Mouse (Mus musculus): ENCODE data around the gene Trp53bp2. TPM values are rescaled to one million over a fixed set of nuclear protein-coding genes. Genes with fewer than 3 reads are reported as not detected.

The Trp53bp2 gene
- polyA plus RNA-seq, 1 experiment from 2014 or later: 20.6 TPM

- no peak for ATAC-seq (ENCODE audit: insufficient number of reproducible peaks, low FRiP score, low TSS enrichment, low read depth)
- H3K9me3 ChIP-seq: no peaks in the 10 kb centered on the region
- H3K27me3 ChIP-seq: no peaks in the 10 kb centered on the region
- H3K27ac ChIP-seq: no peak overlapping the region
- H3K36me3 ChIP-seq: peaks cover 61% of the 10 kb centered on the region
- 0 out of 2 replicates have a peak, but pooled peaks cover 3% of the 10 kb centered on the region for H3K4me1 ChIP-seq
- 64% methylated on average over 5 of the region's 5 CpGs for whole genome bisulfite sequencing
- no peak overlapping the region for H3K4me3 ChIP-seq
- no peak overlapping the region for H3K9ac ChIP-seq
- no peak overlapping the region for H3K4me2 ChIP-seq
These were observed 30.7 kb downstream of the Trp53bp2 start for GRCm38 (mm10) chr1:182439546-182440222.

GRCm38 (mm10) chr1:182441791-182442473 is 33.0 kb downstream of the Trp53bp2 start:
- Histone ChIP-seq H3K27me3 (no peaks in the 10 kb centered on the region), H3K4me1 (0 out of 2 replicates have a peak, but pooled peaks cover 3% of the 10 kb centered on the region), H3K4me3 (no peak overlapping the region), H3K27ac (no peak overlapping the region), H3K36me3 (peaks cover 75% of the 10 kb centered on the region), H3K9ac (no peak overlapping the region), H3K9me3 (no peaks in the 10 kb centered on the region), H3K4me2 (no peak overlapping the region)
- WGBS: 86% methylated on average over 18 of the region's 18 CpGs
- ATAC-seq (ENCODE audit: insufficient number of reproducible peaks, low FRiP score, low TSS enrichment, low read depth): no peak

- Histone ChIP-seq H3K36me3 (peaks cover 78% of the 10 kb centered on the region), H3K27ac (no peak overlapping the region), H3K4me3 (no peak overlapping the region), H3K9ac (no peak overlapping the region), H3K27me3 (no peaks in the 10 kb centered on the region), H3K4me2 (no peak overlapping the region), H3K9me3 (no peaks in the 10 kb centered on the region), H3K4me1 (0 out of 2 replicates have a peak, but pooled peaks cover 3% of the 10 kb centered on the region)
- WGBS: 81% methylated on average over 2 of the region's 2 CpGs
- no peak for ATAC-seq (ENCODE audit: insufficient number of reproducible peaks, low FRiP score, low TSS enrichment, low read depth)
These were observed 35.1 kb downstream of the Trp53bp2 start for GRCm38 (mm10) chr1:182444116-182444515.

- Histone ChIP-seq H3K4me2 (no peak overlapping the region), H3K9me3 (no peaks in the 10 kb centered on the region), H3K27ac (no peak overlapping the region), H3K36me3 (peaks cover 62% of the 10 kb centered on the region), H3K4me1 (no peaks in the 10 kb centered on the region), H3K27me3 (no peaks in the 10 kb centered on the region), H3K9ac (no peak overlapping the region), H3K4me3 (no peak overlapping the region)
- ATAC-seq (ENCODE audit: insufficient number of reproducible peaks, low FRiP score, low TSS enrichment, low read depth): no peak
- 95% methylated on average over 14 of the region's 14 CpGs for WGBS
These were observed 39.5 kb downstream of the Trp53bp2 start for GRCm38 (mm10) chr1:182448276-182449035.

- H3K4me3 ChIP-seq: no peak overlapping the region
- 78% methylated on average over 4 of the region's 4 CpGs for WGBS
- peaks cover 48% of the 10 kb centered on the region for H3K36me3 ChIP-seq
- ATAC-seq (ENCODE audit: insufficient number of reproducible peaks, low FRiP score, low TSS enrichment, low read depth): no peak
- no peak overlapping the region for H3K9ac ChIP-seq
- H3K4me2 ChIP-seq: no peak overlapping the region
- H3K27me3 ChIP-seq: no peaks in the 10 kb centered on the region
- no peaks in the 10 kb centered on the region for H3K9me3 ChIP-seq
- no peak overlapping the region for H3K27ac ChIP-seq
- H3K4me1 ChIP-seq: no peaks in the 10 kb centered on the region
These were observed 43.5 kb downstream of the Trp53bp2 start for GRCm38 (mm10) chr1:182452473-182452872.

GRCm38 (mm10) chr1:182455080-182455479 is 46.1 kb downstream of the Trp53bp2 start:
- no peak overlapping the region for H3K27ac ChIP-seq
- no peak overlapping the region for H3K4me2 ChIP-seq
- no peak for ATAC-seq (ENCODE audit: insufficient number of reproducible peaks, low FRiP score, low TSS enrichment, low read depth)
- H3K36me3 ChIP-seq: peaks cover 45% of the 10 kb centered on the region
- no peak overlapping the region for H3K4me3 ChIP-seq
- no peak overlapping the region for H3K9ac ChIP-seq
- 75% methylated on average over 2 of the region's 2 CpGs for WGBS
- no peaks in the 10 kb centered on the region for H3K9me3 ChIP-seq
- H3K27me3 ChIP-seq: no peaks in the 10 kb centered on the region
- H3K4me1 ChIP-seq: no peaks in the 10 kb centered on the region

GRCm38 (mm10) chr1:182458556-182458955 is 49.6 kb downstream of the Trp53bp2 start:
- no peak overlapping the region for H3K27ac ChIP-seq
- no peaks in the 10 kb centered on the region for H3K4me1 ChIP-seq
- H3K4me2 ChIP-seq: no peak overlapping the region
- WGBS: 76% methylated on average over 19 of the region's 19 CpGs
- no peak for ATAC-seq (ENCODE audit: insufficient number of reproducible peaks, low FRiP score, low TSS enrichment, low read depth)
- H3K9ac ChIP-seq: no peak overlapping the region
- H3K27me3 ChIP-seq: no peaks in the 10 kb centered on the region
- H3K4me3 ChIP-seq: no peak overlapping the region
- H3K9me3 ChIP-seq: no peaks in the 10 kb centered on the region
- H3K36me3 ChIP-seq: peaks cover 54% of the 10 kb centered on the region

GRCm38 (mm10) chr1:182459436-182459835 is 50.5 kb downstream of the Trp53bp2 start:
- ATAC-seq (ENCODE audit: insufficient number of reproducible peaks, low FRiP score, low TSS enrichment, low read depth): no peak
- Histone ChIP-seq H3K4me3 (no peak overlapping the region), H3K4me1 (no peaks in the 10 kb centered on the region), H3K27me3 (no peaks in the 10 kb centered on the region), H3K4me2 (no peak overlapping the region), H3K9ac (no peak overlapping the region), H3K9me3 (no peaks in the 10 kb centered on the region), H3K36me3 (peaks cover 48% of the 10 kb centered on the region), H3K27ac (no peak overlapping the region)
- WGBS: 90% methylated on average over 8 of the region's 8 CpGs

- no peaks in the 10 kb centered on the region for H3K9me3 ChIP-seq
- H3K27ac ChIP-seq: no peak overlapping the region
- WGBS: 80% methylated on average over 13 of the region's 13 CpGs
- no peak for ATAC-seq (ENCODE audit: insufficient number of reproducible peaks, low FRiP score, low TSS enrichment, low read depth)
- no peak overlapping the region for H3K4me2 ChIP-seq
- no peak overlapping the region for H3K4me3 ChIP-seq
- peaks cover 42% of the 10 kb centered on the region for H3K36me3 ChIP-seq
- H3K4me1 ChIP-seq: no peaks in the 10 kb centered on the region
- no peaks in the 10 kb centered on the region for H3K27me3 ChIP-seq
- no peak overlapping the region for H3K9ac ChIP-seq
These were observed 51.6 kb downstream of the Trp53bp2 start for GRCm38 (mm10) chr1:182460291-182461244.

GRCm38 (mm10) chr1:182461261-182461660 is 52.3 kb downstream of the Trp53bp2 start:
- no peak for ATAC-seq (ENCODE audit: insufficient number of reproducible peaks, low FRiP score, low TSS enrichment, low read depth)
- Histone ChIP-seq H3K9ac (no peak overlapping the region), H3K9me3 (no peaks in the 10 kb centered on the region), H3K4me1 (no peaks in the 10 kb centered on the region), H3K27ac (no peak overlapping the region), H3K36me3 (peaks cover 38% of the 10 kb centered on the region), H3K4me3 (no peak overlapping the region), H3K4me2 (no peak overlapping the region), H3K27me3 (no peaks in the 10 kb centered on the region)
- WGBS: 62% methylated on average over 7 of the region's 7 CpGs

- H3K4me2 ChIP-seq: no peak overlapping the region
- H3K9me3 ChIP-seq: no peaks in the 10 kb centered on the region
- no peak overlapping the region for H3K4me3 ChIP-seq
- H3K4me1 ChIP-seq: no peaks in the 10 kb centered on the region
- H3K27ac ChIP-seq: no peak overlapping the region
- ATAC-seq (ENCODE audit: insufficient number of reproducible peaks, low FRiP score, low TSS enrichment, low read depth): no peak
- H3K27me3 ChIP-seq: no peaks in the 10 kb centered on the region
- H3K36me3 ChIP-seq: peaks cover 44% of the 10 kb centered on the region
- H3K9ac ChIP-seq: no peak overlapping the region
- whole genome bisulfite sequencing: 93% methylated on average over 10 of the region's 10 CpGs
These were observed 52.8 kb downstream of the Trp53bp2 start for GRCm38 (mm10) chr1:182461813-182462212.
